Mouse (Mus musculus) thymus, postnatal 0 days (tissue): Measurements from ENCODE around the gene Kctd17. TPM values are rescaled to one million over a fixed set of nuclear protein-coding genes. Genes with fewer than 3 reads are reported as not detected.

Experiments used
- DNase-seq: peaks from one replicate; pipeline ENCODE4 v3.0.0-alpha.2; 2015; ENCODE audit warnings: low spot score
- polyA plus RNA-seq: library from polyadenylated mRNA; unstranded; fragments of >200 nt; fragmentation: Nextera tagmentation; extraction: Ambion mirVana; gene quantifications from 2 replicates; pipeline ENCODE4 v1.2.1, GENCODE M21; 2015

Kctd17 gene
- polyA plus RNA-seq, 1 experiment from 2014 or later: 10.1 TPM

DNA sequence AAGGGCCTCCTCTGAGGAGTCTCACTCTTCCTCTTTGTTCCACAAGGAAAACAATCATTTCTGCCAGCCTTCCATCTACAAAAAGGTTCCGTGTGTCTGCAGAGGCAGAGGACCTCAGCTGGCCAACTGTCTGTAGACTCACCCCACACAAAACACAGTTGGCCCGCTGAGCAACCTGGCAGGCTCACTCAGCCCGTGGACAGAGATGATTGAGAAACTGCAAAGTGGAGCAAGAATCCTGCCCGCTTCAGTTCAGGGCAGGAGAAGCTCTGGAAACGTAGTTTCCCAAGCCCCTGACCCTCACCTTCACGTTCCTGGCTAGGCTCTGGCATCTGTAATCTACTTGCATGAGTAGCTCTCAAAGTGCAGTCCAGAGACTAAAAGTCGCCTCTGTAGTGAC is 18.8 kb downstream of the Kctd17 start:
- no peak for DNase-seq

DNA sequence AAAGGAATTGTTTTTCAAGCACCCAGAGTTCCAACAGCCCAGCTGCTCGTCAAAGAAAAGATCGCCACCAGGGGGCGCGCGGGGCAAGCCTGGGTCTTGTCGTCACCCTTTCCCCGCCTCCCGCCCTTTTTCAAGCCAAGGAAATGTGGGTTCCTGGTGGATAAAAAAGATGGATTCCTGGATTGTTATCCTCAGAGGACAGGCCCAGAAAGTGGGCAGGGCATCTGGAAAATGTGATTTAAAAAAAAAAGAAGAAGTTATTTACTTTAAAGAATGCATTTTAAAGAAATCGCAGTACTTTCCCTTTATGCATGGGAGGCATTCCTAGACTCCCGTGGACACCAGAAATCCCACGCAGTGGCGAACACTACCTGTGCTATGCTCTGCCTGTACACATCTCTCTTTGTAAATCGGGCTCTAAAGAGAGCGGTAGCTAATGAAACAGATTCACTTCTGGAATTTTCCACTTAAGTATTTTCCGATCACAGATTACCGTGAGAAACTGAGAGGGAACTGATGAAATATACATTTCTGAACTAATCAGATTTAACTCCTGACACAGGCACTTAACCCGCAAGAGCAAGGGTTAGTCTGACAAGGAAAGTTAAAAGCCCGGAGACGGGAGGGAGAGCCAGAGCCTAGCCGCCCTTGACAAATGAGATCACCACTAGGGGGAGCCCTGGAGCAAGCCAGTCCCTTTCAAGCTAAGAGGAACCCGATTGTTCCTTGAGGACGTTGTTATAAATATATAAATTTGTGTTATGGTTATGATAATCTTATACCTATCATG is 19.6 kb downstream of the Kctd17 start:
- peak; percentile 83 for DNase-seq

- DNase-seq: no peak
Measured at GRCm38 (mm10) chr15:78449131-78449530, 20.8 kb downstream of the Kctd17 start.

- DNase-seq: peak; percentile 55
Measured at GRCm38 (mm10) chr15:78449694-78450418, 21.5 kb downstream of the Kctd17 start.

- DNase-seq: no peak
Measured at GRCm38 (mm10) chr15:78450419-78450768, 22.0 kb downstream of the Kctd17 start.

DNA sequence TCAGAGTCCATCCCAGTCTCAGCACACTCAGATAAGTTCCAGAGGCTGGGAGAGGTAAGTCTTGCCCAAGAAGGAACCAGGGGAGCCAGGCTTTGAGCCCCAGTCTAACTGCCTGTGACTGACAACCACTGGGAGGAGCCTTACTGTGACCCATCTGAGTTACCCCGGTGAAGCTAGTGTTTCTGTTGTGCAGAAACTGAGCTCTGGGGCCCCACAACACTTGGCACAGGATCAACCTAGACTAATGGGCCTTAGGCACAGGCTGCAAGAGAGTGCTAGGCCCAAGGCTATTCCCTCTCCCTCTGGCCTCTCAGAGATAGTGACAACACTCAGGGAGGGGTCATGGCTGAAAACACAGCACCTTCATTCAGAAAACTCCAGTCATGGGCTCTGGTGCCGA is 22.8 kb downstream of the Kctd17 start:
- no peak for DNase-seq

DNA sequence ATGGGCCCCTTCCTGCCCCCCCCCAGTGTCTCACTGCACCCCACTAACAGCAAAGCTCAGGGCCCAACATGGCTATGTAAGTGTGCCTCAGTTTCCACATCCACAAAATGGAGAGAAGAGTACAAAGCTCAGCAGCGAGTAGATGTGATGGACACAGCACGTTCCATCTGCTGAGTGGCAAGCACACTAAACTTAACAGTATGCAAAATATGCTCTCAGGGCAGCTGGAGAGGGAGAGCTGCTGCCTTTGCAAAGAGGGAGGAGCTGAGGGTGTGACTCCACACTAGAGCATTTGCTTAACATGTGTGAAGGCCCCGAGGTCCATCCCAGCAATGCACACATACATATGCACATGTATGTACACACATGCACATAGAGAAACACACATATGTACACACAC is 24.6 kb downstream of the Kctd17 start:
- no peak for DNase-seq

DNA sequence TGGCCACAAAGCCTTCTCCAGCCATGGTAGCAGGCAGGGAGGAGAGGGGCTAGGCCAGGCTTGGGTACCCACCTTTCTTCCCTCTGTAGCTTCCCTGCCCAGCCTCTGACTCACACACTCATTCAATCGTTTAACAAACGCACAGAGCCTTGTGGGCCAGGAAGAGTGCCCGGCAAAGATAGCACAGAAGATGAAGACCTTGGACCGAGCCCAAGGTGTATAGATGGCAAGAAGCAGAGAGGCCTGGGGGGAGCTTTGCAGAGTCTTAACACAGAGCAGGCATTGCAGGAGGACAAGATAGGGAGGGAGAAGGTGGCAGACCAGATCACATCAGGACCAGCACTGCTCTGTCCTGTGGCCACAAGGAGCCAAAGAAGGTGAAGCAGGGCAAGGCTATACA is 26.8 kb downstream of the Kctd17 start:
- no peak for DNase-seq

DNA sequence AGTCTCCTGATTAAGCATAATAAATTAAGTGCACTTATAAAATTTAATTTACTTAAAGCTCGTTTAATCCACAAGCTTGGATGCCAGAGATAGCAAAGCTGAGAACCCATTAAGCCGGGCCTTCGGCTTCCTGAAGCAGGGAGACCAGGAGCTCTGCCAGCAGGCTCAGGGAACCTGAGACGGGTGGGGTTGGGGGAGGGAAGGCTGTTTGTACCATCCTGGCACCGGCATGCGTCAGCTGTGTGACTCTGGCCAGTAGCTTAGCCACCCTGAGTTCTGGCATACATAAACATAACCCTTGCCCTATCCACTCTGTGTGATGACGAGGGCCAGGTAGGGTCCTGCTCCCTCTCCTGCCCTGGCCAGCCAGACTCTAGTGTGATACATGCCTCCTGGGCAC is 27.7 kb downstream of the Kctd17 start:
- DNase-seq: no peak

GRCm38 (mm10) chr15:78457193-78457592 is 28.8 kb downstream of the Kctd17 start:
- DNase-seq: no peak

DNA sequence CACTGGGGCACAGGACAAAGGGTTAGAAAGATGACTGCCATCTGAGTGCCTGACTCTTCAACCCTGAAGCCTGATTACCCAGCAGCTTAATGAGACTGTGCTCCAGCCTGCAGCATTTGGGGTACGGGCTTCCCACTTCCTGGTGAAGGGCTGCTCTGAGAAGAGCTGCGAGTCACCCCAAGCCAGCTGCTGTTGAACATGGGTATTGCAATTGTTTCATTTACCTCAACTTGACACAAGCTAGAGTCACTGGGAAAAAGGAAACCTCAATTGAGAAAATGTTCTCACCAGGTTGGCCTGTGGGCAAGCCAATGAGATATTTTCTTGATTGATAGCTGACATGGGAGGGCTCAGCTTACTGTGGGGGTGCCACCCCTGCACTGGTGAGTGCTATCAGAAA is 34.6 kb downstream of the Kctd17 start:
- peak; percentile 75 for DNase-seq

DNA sequence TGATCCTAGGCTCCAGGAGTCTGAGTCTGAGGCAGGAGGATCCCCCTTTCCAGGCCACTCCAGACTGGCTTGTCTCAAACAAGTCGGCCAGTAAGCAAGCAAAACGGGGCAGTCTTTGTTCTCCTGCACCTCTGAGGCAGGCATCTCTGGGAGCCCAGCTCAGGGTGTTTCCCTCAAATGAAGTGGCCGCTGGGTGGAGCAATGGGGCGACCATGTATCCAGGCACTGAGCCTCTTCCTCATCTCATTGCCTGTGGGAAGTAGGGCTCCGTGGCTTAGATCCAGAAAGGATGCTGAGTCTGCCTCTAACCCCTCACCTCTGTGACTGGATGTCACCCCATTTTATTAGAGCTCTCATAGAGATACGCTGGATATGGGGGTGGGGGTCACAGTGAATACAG is 38.4 kb downstream of the Kctd17 start:
- DNase-seq: no peak

DNA sequence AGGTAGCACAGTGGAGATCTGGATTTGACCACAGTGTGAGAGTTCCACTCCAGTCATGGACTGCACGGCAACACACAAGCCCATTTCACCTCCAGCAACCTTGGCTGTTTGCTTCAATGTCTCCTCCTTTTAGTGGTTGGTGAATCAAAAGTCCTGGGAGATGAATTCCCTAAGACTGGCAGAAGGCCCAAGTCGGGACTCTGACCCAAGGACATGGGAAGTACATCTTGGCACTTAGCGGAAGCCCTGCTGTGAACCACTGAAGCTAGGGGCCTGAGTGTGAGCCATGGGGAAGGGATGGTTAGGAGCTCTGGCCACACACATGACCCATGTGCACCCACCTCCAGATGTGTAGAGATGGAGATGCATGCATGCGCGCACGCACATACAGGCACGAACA is 39.2 kb downstream of the Kctd17 start:
- no peak for DNase-seq

DNA sequence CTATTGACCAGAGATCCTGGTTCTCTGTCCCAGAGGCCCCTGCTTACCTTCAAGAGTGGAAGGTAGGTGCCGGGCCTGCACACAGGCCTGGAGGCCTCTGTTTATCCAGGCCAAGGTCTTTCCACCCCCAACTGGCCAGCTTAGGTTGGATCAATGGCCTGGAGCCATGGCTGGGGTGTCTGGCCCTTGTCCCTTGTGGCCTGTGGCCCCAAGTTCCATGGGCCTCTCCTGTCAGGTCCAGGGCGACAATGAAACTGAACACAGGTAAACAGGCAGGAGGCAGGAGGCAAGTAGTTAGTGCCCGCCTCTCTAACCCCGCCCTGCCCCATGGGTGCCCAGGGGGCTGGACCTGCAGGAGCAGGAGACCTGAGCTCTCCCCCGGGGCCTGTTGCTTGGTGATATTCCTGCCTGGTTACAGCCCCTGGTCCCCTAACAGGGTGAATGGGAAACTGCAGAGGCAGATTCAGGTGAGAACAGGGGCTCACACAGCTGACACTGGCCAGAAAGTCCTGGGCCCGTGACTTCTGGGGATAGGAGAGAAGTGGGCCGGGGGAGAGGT is 40.1 kb downstream of the Kctd17 start, which contains the start of gene Tmprss6:
Gene Tmprss6, minus strand, starts transcription at position 256 of the 559 bp plus-strand sequence.
- DNase-seq: no peak

GRCm38 (mm10) chr15:78470495-78471276 is 42.3 kb downstream of the Kctd17 start:
- DNase-seq: no peak

DNA sequence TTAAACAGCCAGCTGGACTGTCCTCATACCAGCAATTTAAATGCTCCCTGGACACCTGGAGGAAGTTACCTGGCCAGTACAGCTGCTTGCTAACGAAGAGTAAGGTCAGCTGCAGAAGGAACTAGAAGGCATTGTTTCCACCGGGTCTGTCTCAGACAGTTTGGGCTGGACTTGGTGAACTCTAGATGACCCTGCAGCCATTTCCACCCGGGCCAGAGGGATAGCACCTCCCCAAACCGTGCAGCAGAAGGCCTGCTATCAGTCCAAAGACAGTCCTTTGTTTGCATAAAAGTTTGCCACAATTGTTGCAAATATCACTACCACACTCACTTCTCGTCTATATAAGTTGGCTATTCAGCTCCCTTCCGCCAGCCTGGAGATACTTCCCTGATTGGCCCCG is 43.5 kb downstream of the Kctd17 start:
- no peak for DNase-seq

DNA sequence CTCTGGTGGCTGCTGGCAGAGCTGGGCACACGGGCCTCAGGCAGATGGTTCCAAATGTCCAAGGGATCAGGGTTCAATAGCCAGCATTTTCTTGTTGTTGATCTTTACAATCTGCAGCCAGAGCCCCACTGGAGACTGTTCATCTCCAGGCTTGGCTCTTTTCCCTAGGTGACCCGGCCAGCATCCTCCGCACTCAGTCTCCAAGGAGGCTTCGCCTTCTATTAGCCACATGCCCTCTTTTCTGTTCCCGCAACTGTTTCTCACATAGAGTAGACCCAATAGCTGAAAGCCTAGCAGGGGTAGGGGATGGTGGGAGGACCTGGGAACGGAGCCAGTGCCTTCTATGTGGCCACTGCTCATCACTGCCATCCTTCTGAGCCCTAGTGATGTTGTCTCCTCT is 45.1 kb downstream of the Kctd17 start:
- no peak for DNase-seq

DNA sequence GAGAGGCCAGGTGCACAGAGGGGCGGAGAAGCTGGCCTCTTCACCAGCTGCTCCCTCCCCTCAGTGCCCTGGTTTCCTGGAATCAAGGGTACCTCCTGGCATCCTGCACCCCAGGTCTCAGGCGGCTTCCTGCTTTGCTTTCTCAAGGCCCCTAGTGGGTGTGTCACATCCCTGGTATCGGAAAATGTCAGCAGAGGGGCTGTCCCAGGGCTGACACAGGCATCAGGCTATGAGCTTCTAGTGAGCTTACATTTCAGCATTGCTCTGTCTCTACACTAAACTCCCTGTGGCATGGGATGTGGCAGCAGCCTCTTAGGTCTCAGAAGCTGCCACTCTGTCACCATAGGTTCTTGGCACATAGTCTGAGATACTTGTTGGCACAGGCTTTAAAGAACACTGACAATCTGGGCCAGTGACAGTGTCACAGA is 47.3 kb downstream of the Kctd17 start:
- DNase-seq: peak; percentile 71

- no peak for DNase-seq
Measured at GRCm38 (mm10) chr15:78476878-78477277, 48.5 kb downstream of the Kctd17 start.

DNA sequence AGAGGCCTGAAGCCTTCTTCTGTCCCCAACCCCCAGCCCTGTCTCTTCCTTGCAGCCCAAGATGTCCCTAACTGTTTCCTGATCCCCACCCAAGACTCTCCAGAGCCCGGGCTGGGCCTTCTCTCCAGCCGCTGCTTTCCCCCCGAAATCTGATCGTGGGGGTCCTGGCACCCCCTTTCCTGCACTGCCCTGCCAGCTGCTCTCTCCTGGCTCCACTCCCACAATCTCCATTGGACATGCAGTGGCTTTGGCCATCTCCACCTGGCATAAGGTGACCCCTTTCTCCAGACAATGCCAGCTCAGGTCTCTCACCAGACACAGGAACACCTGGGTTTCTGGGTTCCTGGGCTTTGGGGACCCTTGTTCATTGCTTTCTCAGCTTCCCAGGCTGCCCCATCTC is 49.7 kb downstream of the Kctd17 start:
- no peak for DNase-seq

DNA sequence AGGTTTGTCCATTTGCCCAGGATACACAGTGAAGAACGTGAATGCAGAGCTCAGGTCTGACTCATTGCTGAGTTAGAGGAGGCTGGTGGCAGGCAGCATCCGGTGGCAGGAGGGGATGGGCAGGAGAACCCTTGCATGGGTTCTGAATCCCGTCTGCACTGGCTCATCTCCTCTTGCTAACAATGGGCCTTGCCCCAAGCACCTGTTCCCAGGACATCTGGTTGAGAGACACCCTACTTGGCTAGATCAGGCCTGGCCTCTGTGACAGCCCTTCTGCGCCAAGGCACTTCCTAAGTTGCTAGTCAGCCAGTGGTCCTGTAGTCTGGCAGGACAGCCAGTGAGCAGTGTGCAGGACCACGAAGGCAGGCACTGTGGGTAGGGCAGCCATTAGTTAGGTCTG is 51.1 kb downstream of the Kctd17 start:
- no peak for DNase-seq

GRCm38 (mm10) chr15:78480111-78480510 is 51.7 kb downstream of the Kctd17 start:
- no peak for DNase-seq
